Mouse (Mus musculus) kidney, embryonic 14.5 days (tissue): ENCODE results near the gene Rnase1. TPM values are rescaled to one million over a fixed set of nuclear protein-coding genes. Genes with fewer than 3 reads are reported as not detected.
"Not testable (repeated sequence)": the region's sequence is repeated elsewhere in the genome, so short reads cannot be mapped to it uniquely, and the experiment has no call there.

Experiments used
- ATAC-seq: fragments of 200-750 bp; cut with Nextera tagmentation; 2 replicates; pipeline ENCODE4 v1.8.0; 2017; ENCODE audit warnings: moderate number of reproducible peaks, mild to moderate bottlenecking, moderate TSS enrichment, moderate library complexity; ENCODE audit not compliant: low FRiP score, low TSS enrichment
- H3K27ac ChIP-seq: fragments of 300-500 bp; sonication (generic); 2 replicates; pipeline ENCODE4 v1.5.1; 2014; ENCODE audit warnings: low read depth, mild to moderate bottlenecking, low read length, moderate library complexity, mixed read lengths
- H3K27me3 ChIP-seq: fragments of 300-500 bp; sonication (generic); 2 replicates; pipeline ENCODE4 v1.6.1; 2014; ENCODE audit warnings: mild to moderate bottlenecking, low read length; ENCODE audit not compliant: control insufficient read depth, insufficient read depth
- H3K36me3 ChIP-seq: fragments of 300-500 bp; sonication (generic); 2 replicates; pipeline ENCODE4 v1.6.1; 2014; ENCODE audit warnings: low read length, mixed read lengths; ENCODE audit not compliant: control insufficient read depth, insufficient read depth
- H3K4me1 ChIP-seq: fragments of 300-500 bp; sonication (generic); 2 replicates; pipeline ENCODE4 v1.6.1; 2014; ENCODE audit warnings: low read length, mixed read lengths; ENCODE audit not compliant: control insufficient read depth, insufficient read depth
- H3K4me2 ChIP-seq: fragments of 300-500 bp; sonication (generic); replicated peaks from 2 replicates; pipeline ENCODE4 v1.6.1; 2014; ENCODE audit warnings: low read depth, mild to moderate bottlenecking, low read length
- H3K4me3 ChIP-seq: fragments of 300-500 bp; sonication (generic); 2 replicates; pipeline ENCODE4 v1.5.1; 2014; ENCODE audit warnings: mild to moderate bottlenecking, low read length
- H3K9ac ChIP-seq: fragments of 300-500 bp; sonication (generic); 2 replicates; pipeline ENCODE4 v1.6.1; 2014; ENCODE audit warnings: low read depth, mild to moderate bottlenecking, low read length, moderate library complexity
- H3K9me3 ChIP-seq: fragments of 300-500 bp; sonication (generic); 2 replicates; pipeline ENCODE4 v1.6.1; 2016; ENCODE audit warnings: low read length; ENCODE audit not compliant: control insufficient read depth
- WGBS: fragments of 180-500 bp; shearing (Covaris S2); extraction: QIAGEN DNeasy Blood & Tissue Kit; methylation state at CpG from one replicate; pipeline ENCODE4 v1.1.7; 2014; 5-methylcytosine and 5-hydroxymethylcytosine counted together
- polyA plus RNA-seq: library from polyadenylated mRNA; unstranded; fragments of >200 nt; fragmentation: Nextera tagmentation; extraction: Ambion mirVana; gene quantifications from 2 replicates; pipeline ENCODE4 v1.2.1, GENCODE M21; 2014

Rnase1 gene
- polyA plus RNA-seq, 1 experiment from 2014 or later, result 0.65 TPM

- 95% methylated on average over 2 of the region's 2 CpGs for WGBS
- no peak for ATAC-seq
- H3K36me3 ChIP-seq, result no peaks in the 10 kb centered on the region
- no peak overlapping the region for H3K9ac ChIP-seq
- no peaks in the 10 kb centered on the region for H3K27me3 ChIP-seq
- H3K9me3 ChIP-seq, result no peaks in the 10 kb centered on the region
- no peaks in the 10 kb centered on the region for H3K4me1 ChIP-seq
- no peak overlapping the region for H3K4me3 ChIP-seq
- H3K4me2 ChIP-seq, result no peak overlapping the region
- no peak overlapping the region for H3K27ac ChIP-seq
These were observed 42.2 kb downstream of the Rnase1 start for GRCm38 (mm10) chr14:51104366-51104765.

DNA sequence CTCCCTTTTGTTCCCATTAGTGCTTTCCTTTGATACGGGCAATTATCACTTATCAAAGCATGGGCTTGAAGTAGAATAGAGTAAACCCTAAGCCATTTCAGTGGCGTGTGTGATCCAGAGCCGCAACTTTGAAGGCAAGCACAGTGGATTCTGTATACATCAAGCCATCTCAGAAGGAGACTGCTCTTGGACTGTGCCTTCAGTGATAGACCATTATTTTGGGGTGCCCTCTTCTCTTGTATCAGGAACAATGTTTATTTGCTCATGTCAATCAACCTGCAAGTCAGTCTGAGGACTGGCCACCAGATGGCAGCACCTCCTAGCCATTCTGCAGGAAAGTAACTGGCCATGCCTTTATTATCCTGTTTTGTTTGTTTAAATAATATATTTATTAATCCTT is 43.4 kb downstream of the Rnase1 start:
- Histone ChIP-seq H3K4me3 (no peak overlapping the region), H3K27ac (no peak overlapping the region), H3K9ac (no peak overlapping the region), H3K4me1 (no peaks in the 10 kb centered on the region), H3K4me2 (no peak overlapping the region), H3K36me3 (no peaks in the 10 kb centered on the region), H3K9me3 (no peaks in the 10 kb centered on the region), H3K27me3 (no peaks in the 10 kb centered on the region)
- ATAC-seq, result no peak
- 66% methylated on average over 3 of the region's 3 CpGs for WGBS

- H3K4me2 ChIP-seq, result no peak overlapping the region
- H3K4me1 ChIP-seq, result no peaks in the 10 kb centered on the region
- no peaks in the 10 kb centered on the region for H3K36me3 ChIP-seq
- no peaks in the 10 kb centered on the region for H3K27me3 ChIP-seq
- no peaks in the 10 kb centered on the region for H3K9me3 ChIP-seq
- 85% methylated on average over 9 of the region's 9 CpGs for WGBS
- H3K9ac ChIP-seq, result no peak overlapping the region
- ATAC-seq, result no peak
- H3K4me3 ChIP-seq, result no peak overlapping the region
- no peak overlapping the region for H3K27ac ChIP-seq
These were observed 45.3 kb downstream of the Rnase1 start for GRCm38 (mm10) chr14:51101284-51101683.

DNA sequence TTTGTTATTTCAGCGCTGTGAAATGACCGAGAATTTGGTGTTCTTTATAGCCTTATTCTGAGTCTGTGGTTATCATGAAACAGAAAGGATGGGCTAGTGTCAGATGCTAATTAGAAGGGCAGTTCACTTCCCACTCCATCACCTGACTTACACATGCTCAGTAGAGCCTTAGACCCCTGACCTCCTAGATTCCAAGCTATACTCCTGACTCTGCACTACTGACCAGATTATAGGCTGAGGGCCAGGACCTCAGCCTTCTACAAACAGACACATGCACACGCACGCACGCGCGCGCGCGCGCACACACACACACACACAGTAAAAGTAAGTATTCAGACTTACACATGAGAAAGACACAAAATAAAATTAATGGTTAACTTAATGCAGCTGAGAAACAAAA is 47.7 kb downstream of the Rnase1 start:
- H3K9ac ChIP-seq, result no peak overlapping the region
- H3K4me2 ChIP-seq, result no peak overlapping the region
- no peaks in the 10 kb centered on the region for H3K4me1 ChIP-seq
- H3K4me3 ChIP-seq, result no peak overlapping the region
- no peaks in the 10 kb centered on the region for H3K36me3 ChIP-seq
- no peak for ATAC-seq
- H3K9me3 ChIP-seq, result no peaks in the 10 kb centered on the region
- 95% methylated on average over 11 of the region's 11 CpGs for WGBS
- H3K27ac ChIP-seq, result no peak overlapping the region
- no peaks in the 10 kb centered on the region for H3K27me3 ChIP-seq

- ATAC-seq, result peak; percentile 38; the same call in 1 of the 2 replicates
- 22% methylated on average over 1 of the region's 1 CpGs for WGBS
These were observed 48.3 kb downstream of the Rnase1 start for GRCm38 (mm10) chr14:51098300-51098699.

GRCm38 (mm10) chr14:51095736-51096524 is 50.7 kb downstream of the Rnase1 start:
- Histone ChIP-seq H3K27ac (peak overlapping the region; percentile 49; the same call in 1 of the 2 replicates), H3K9me3 (no peaks in the 10 kb centered on the region), H3K9ac (no peak overlapping the region), H3K4me3 (no peak overlapping the region), H3K4me1 (peaks cover 5% of the 10 kb centered on the region; the same call in 1 of the 2 replicates), H3K27me3 (no peaks in the 10 kb centered on the region), H3K4me2 (no peak overlapping the region), H3K36me3 (no peaks in the 10 kb centered on the region)
- WGBS, result 52% methylated on average over 9 of the region's 9 CpGs
- no peak for ATAC-seq

More at GRCm38 (mm10) chr14:51098300-51098699, 48.3 kb downstream of the Rnase1 start:
- H3K27ac ChIP-seq, H3K36me3 ChIP-seq, H3K4me3 ChIP-seq, H3K4me1 ChIP-seq, H3K9me3 ChIP-seq, H3K4me2 ChIP-seq, H3K27me3 ChIP-seq, H3K9ac ChIP-seq: not testable (repeated sequence)

Other genes starting within 250 kb of the Rnase1 start
- gene Klhl33, start 249.3 kb downstream of the Rnase1 start, polyA plus RNA-seq, result 0.11 and 0.20 TPM in 2 replicates
- 168 and 198 TPM in 2 replicates for gene Osgep, start 221.9 kb downstream of the Rnase1 start, polyA plus RNA-seq
- gene Apex1, start 221.8 kb downstream of the Rnase1 start, polyA plus RNA-seq, result 354 and 419 TPM in 2 replicates
- 40.1 and 63.0 TPM in 2 replicates for gene Pip4p1, start 215.9 kb downstream of the Rnase1 start, polyA plus RNA-seq
- 80.6 and 83.0 TPM in 2 replicates for gene Pnp, start 215.7 kb downstream of the Rnase1 start, polyA plus RNA-seq
- gene Gm49342, start 202.3 kb downstream of the Rnase1 start, polyA plus RNA-seq, result not detected in 2 replicates
- 0.99 and 1.2 TPM in 2 replicates for gene Pnp2, start 190.8 kb downstream of the Rnase1 start, polyA plus RNA-seq
- gene Rnase10, start 139.0 kb downstream of the Rnase1 start, polyA plus RNA-seq, result not detected in 2 replicates
- gene Rnase9, start 104.9 kb downstream of the Rnase1 start, polyA plus RNA-seq, result 0.35 TPM in 1 of 2 replicates, not detected in the other
- gene Rnase11, start 96.6 kb downstream of the Rnase1 start, polyA plus RNA-seq, result 1.1 TPM in 1 of 2 replicates, not detected in the other
- gene Rnase12, start 89.1 kb downstream of the Rnase1 start, polyA plus RNA-seq, result 16.5 and 18.5 TPM in 2 replicates
- gene Olfr750, start 72.3 kb downstream of the Rnase1 start, polyA plus RNA-seq, result not detected in 2 replicates
- 38.9 and 41.8 TPM in 2 replicates for gene Rnase4, start 55.7 kb downstream of the Rnase1 start, polyA plus RNA-seq
- 6.3 and 9.5 TPM in 2 replicates for gene Ang, start 55.6 kb downstream of the Rnase1 start, polyA plus RNA-seq
- gene Eddm3b, start 32.4 kb downstream of the Rnase1 start, polyA plus RNA-seq, result 2.1 and 2.5 TPM in 2 replicates
- 0.38 and 0.49 TPM in 2 replicates for gene Rnase6, start 22.9 kb downstream of the Rnase1 start, polyA plus RNA-seq
- not detected in 2 replicates for gene Rnase2b, start 15.5 kb upstream of the Rnase1 start, polyA plus RNA-seq
- not detected in 2 replicates for gene Ang2, start 52.4 kb upstream of the Rnase1 start, polyA plus RNA-seq
- not detected in 2 replicates for gene Ear14, start 56.6 kb upstream of the Rnase1 start, polyA plus RNA-seq
- gene Rnase2a, start 109.3 kb upstream of the Rnase1 start, polyA plus RNA-seq, result not detected in 2 replicates
- not detected in 2 replicates for gene Gm7247, start 215.0 kb upstream of the Rnase1 start, polyA plus RNA-seq